Mouse (Mus musculus) ES-E14 (cell line): ENCODE data around the gene Lcn2. TPM values are rescaled to one million over a fixed set of nuclear protein-coding genes. Genes with fewer than 3 reads are reported as not detected.

Experiments
- DNase-seq: peaks from one replicate; pipeline ENCODE4 v3.0.0-alpha.2; 2013; ENCODE audit warnings: low read depth, low spot score
- H3K27ac ChIP-seq: 2 replicates; pipeline ENCODE4 v1.5.1; 2012; ENCODE audit warnings: low read depth, mild to moderate bottlenecking, low read length, moderate library complexity, mixed read lengths; ENCODE audit not compliant: poor library complexity, insufficient read depth, severe bottlenecking
- H3K36me3 ChIP-seq: 2 replicates; pipeline ENCODE4 v1.6.1; 2012; ENCODE audit warnings: mild to moderate bottlenecking, low read length, moderate library complexity, mixed read lengths; ENCODE audit not compliant: control insufficient read depth, poor library complexity, insufficient read depth, severe bottlenecking
- H3K4me1 ChIP-seq, 2 experiments: fragments of 150-350 bp in 1 of 2; sonication (generic) in 1 of 2; 2 replicates each; pipeline ENCODE4 v1.6.1; 2012; ENCODE audit warnings: low read length in 2 of 2, mild to moderate bottlenecking in 1 of 2, mixed read lengths in 1 of 2; ENCODE audit not compliant: control insufficient read depth in 2 of 2, insufficient read depth in 2 of 2, poor library complexity in 1 of 2
- H3K4me3 ChIP-seq, 2 experiments: fragments of 150-350 bp in 1 of 2; sonication (generic) in 1 of 2; 2 replicates each; pipeline ENCODE4 v1.5.1; 2012; ENCODE audit warnings: low read length in 2 of 2, low read depth in 1 of 2, mild to moderate bottlenecking in 1 of 2, mixed read lengths in 1 of 2; ENCODE audit not compliant: insufficient read depth in 1 of 2, poor library complexity in 1 of 2, severe bottlenecking in 1 of 2
- H3K9ac ChIP-seq: 2 replicates; pipeline ENCODE4 v1.6.1; 2012; ENCODE audit warnings: low read depth, mild to moderate bottlenecking, low read length, mixed read lengths; ENCODE audit not compliant: poor library complexity, insufficient read depth, severe bottlenecking
- H3K9me3 ChIP-seq: fragments of 150-350 bp; sonication (generic); 2 replicates; pipeline ENCODE4 v1.6.1; 2012; ENCODE audit warnings: low read depth, mild to moderate bottlenecking, low read length; ENCODE audit not compliant: control insufficient read depth, insufficient read depth
- CHD2 ChIP-seq: IDR thresholded peaks from 2 replicates; pipeline ENCODE4 v1.6.1; 2014; ENCODE audit warnings: mild to moderate bottlenecking, low read depth, low read length, inconsistent platforms
- HCFC1 ChIP-seq: IDR thresholded peaks from 2 replicates; pipeline ENCODE4 v1.6.1; 2012; ENCODE audit warnings: low read length, inconsistent platforms, borderline replicate concordance; ENCODE audit not compliant: insufficient read depth
- MAFK ChIP-seq: IDR thresholded peaks from 2 replicates; pipeline ENCODE4 v1.6.1; 2014; ENCODE audit warnings: mild to moderate bottlenecking, low read depth, low read length, inconsistent platforms; ENCODE audit not compliant: insufficient read depth
- ZC3H11A ChIP-seq: IDR thresholded peaks from 2 replicates; pipeline ENCODE4 v1.6.1; 2012; ENCODE audit warnings: low read depth, mild to moderate bottlenecking, inconsistent platforms, low read length, borderline replicate concordance
- ZNF384 ChIP-seq: IDR thresholded peaks from 2 replicates; pipeline ENCODE4 v1.6.1; 2012; ENCODE audit warnings: low read depth, low read length, inconsistent platforms
- in situ Hi-C, 2 experiments: fragments of 600-800 bp; cut with MboI; formaldehyde crosslinking; loops; one replicate each; pipeline ENCODE4 v1.15.1; 2025; ENCODE audit warnings: low sequenced_read_pairs in 2 of 2, inconsistent platforms in 1 of 2; ENCODE audit not compliant: unreplicated experiment in 2 of 2
- total RNA-seq: library from RNA; depleted of rRNA; stranded (reverse); fragments of 300-350 nt; gene quantifications from 2 replicates; pipeline ENCODE4 v1.2.3, GENCODE M21; 2012

The Lcn2 gene
- total RNA-seq, 1 experiment, result not detected

DNA sequence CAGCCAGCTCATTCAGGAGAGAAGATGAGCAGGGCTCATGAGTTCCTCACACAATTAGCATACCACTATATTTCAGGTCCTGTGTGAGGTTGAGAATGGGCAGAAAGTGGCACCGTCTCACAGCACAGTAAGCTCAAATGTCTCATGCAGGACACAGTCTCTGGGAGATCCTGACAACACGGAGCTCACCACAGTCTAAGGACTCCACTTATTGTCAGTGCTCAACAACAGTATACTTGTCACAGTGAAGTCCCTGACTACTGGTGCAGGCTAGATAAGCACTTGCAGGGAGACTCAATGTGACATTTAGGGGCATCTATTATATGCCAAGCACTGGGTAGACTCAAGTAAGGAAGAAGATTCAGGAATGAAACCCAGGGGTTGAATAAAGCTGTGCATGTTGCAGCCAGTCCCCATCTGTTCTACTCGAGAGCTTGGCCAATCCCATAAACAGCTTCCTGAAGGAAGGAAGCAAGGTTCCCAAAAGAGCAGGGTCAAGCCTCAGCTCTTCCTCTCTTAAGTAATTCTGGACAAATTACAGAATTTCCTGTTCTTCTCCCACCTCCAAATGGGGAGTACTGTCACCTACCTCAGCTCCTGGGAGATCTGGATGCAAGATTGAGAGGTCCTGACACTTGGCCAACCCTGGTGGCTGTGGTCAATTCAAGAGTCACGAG lies 41.3 kb upstream of the Lcn2 start:
- DNase-seq, result no peak
- H3K4me3 ChIP-seq, result no peak overlapping the region
- TF ChIP-seq MAFK (no peak), HCFC1 (no peak), CHD2 (no peak), ZNF384 (no peak), ZC3H11A (no peak)
- no peak overlapping the region for H3K27ac ChIP-seq
- peaks cover 2% of the 10 kb centered on the region in 2 experiments; a peak in 1 of 4 replicates for H3K4me1 ChIP-seq
- in situ Hi-C loops, result no loop called here
- H3K9ac ChIP-seq, result no peak overlapping the region
- H3K9me3 ChIP-seq, result no peaks in the 10 kb centered on the region
- no peaks in the 10 kb centered on the region for H3K36me3 ChIP-seq

DNA sequence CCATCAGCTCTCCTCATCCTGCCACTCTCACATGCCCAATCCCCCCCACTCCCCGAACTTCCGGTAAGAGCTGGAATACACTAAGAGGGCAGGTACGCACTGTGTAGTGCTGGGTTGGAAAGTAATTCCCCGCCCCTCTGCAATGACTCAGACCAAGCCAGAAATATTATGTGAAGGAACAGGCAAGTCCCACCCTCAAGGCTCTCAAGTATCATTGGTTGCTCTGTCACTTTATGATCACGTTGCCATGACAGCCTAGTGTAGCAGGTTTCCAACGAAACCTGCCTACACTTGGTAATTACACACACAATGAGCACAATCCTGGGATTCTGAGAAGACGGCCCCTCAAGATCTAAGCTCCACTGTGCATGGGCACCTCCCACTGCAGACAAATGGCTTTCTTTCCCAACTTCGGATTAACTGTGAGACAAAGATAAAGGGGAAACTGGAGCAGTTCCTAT lies 40.2 kb upstream of the Lcn2 start:
- in situ Hi-C loops, result no loop called here
- no peak for DNase-seq
- TF ChIP-seq HCFC1 (no peak), ZNF384 (no peak), CHD2 (no peak), MAFK (no peak), ZC3H11A (no peak)
- Histone ChIP-seq H3K9me3 (no peaks in the 10 kb centered on the region), H3K9ac (no peak overlapping the region), H3K4me3 (no peak overlapping the region), H3K4me1 (peaks cover 2 to 6% of the 10 kb centered on the region in 2 experiments; a peak in 1 of 4 replicates), H3K27ac (no peak overlapping the region), H3K36me3 (no peaks in the 10 kb centered on the region)

DNA sequence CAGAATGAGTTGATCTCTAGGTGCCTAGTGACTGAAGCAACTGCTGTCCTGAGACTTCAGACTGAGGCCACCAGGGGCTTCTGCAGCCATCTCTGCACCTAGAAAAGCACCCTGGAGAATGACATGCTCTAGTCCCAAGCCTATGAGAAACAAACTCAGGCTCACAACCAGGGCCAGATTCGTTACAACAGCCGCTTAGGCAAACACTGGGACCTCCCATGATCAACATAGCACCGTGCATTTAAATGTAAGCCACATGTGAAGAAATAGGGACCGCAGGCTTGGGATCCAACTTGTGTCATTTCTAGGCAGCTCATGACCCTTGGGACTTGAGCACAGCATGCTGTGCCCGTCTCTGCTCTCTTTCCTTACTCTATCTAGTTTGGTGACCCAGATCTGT lies 39.7 kb upstream of the Lcn2 start:
- H3K4me3 ChIP-seq, result no peak overlapping the region
- no peak overlapping the region for H3K9ac ChIP-seq
- no peak for DNase-seq
- TF ChIP-seq CHD2, result no peak
- H3K27ac ChIP-seq, result no peak overlapping the region
- no peaks in the 10 kb centered on the region for H3K9me3 ChIP-seq
- in situ Hi-C loops, result no loop called here
- no peaks in the 10 kb centered on the region for H3K36me3 ChIP-seq
- H3K4me1 ChIP-seq, result peaks cover 2 to 6% of the 10 kb centered on the region in 2 experiments; a peak in 1 of 4 replicates

DNA sequence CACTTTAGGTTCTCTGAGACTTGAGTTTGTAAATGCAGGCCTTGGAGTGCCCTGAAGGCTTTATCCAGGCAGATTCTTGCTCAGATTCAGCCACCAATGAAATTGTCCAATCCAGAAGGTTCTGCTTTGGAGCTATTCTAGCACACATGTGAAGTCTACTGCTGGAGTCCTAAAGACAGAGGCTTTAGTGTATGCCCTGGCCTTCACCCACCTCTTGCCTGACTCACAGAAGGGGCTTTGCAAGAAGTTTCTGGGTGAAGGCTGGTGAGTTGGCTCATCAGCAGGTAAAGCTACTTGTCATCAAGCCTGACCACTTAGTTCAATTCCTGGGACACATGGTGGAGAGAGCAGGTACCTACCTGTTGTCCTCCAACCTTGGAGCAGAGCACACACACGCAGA lies 38.1 kb upstream of the Lcn2 start:
- DNase-seq, result no peak
- in situ Hi-C loops, result no loop called here
- no peak overlapping the region for H3K4me3 ChIP-seq
- no peak overlapping the region for H3K27ac ChIP-seq
- H3K9ac ChIP-seq, result no peak overlapping the region
- peaks cover 2 to 6% of the 10 kb centered on the region in 2 experiments; a peak in 1 of 4 replicates for H3K4me1 ChIP-seq
- no peaks in the 10 kb centered on the region for H3K36me3 ChIP-seq
- no peak for TF ChIP-seq ZC3H11A
- TF ChIP-seq ZNF384, result no peak
- TF ChIP-seq CHD2, result no peak
- TF ChIP-seq MAFK, result no peak
- no peak for TF ChIP-seq HCFC1
- no peaks in the 10 kb centered on the region for H3K9me3 ChIP-seq

DNA sequence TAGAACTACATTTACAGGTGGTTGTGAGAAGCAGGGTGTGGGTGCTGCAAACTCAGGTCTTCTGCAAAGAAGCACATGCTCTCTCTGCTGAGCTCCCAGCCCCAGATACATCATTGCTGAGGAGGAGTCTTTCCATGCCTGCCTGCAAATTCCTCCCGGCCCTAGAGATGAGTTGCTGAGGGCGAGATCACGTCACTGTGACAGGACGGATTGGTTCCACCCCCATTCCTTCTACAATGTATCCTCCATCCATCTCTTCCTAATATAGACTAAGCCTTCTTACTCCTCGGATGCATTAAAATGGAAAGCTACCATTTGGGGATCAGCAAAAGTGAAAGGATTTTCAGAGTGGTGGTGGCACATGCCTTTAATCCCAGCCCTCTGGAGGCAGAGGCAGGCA lies 37.5 kb upstream of the Lcn2 start:
- no peak overlapping the region for H3K9ac ChIP-seq
- DNase-seq, result no peak
- in situ Hi-C loops, result no loop called here
- H3K9me3 ChIP-seq, result no peaks in the 10 kb centered on the region
- H3K27ac ChIP-seq, result no peak overlapping the region
- H3K4me1 ChIP-seq, result peaks cover 0 to 5% of the 10 kb centered on the region in 2 experiments; a peak in 1 of 4 replicates
- H3K36me3 ChIP-seq, result no peaks in the 10 kb centered on the region
- no peak overlapping the region for H3K4me3 ChIP-seq
- TF ChIP-seq HCFC1 (no peak), ZC3H11A (no peak), ZNF384 (no peak), MAFK (no peak), CHD2 (no peak)
